Mouse (Mus musculus) left cerebral cortex, adult 18-20 months (tissue): ENCODE measurements around the gene Gsg1l. TPM values are rescaled to one million over a fixed set of nuclear protein-coding genes. Genes with fewer than 3 reads are reported as not detected.

ENCODE experiments used
- DNase-seq, 2 experiments: peaks; one replicate each; pipeline ENCODE4 v3.0.0; 2021 to 2022; ENCODE audit warnings: low spot score in 2 of 2, mixed read lengths in 1 of 2
- total RNA-seq, 2 experiments: library from RNA; stranded (reverse); gene quantifications; 2 replicates each; pipeline ENCODE4 v1.2.3; 2021

Gene Gsg1l
- total RNA-seq, 2 experiments from 2014 or later = 65.7 to 75.3 TPM

DNA sequence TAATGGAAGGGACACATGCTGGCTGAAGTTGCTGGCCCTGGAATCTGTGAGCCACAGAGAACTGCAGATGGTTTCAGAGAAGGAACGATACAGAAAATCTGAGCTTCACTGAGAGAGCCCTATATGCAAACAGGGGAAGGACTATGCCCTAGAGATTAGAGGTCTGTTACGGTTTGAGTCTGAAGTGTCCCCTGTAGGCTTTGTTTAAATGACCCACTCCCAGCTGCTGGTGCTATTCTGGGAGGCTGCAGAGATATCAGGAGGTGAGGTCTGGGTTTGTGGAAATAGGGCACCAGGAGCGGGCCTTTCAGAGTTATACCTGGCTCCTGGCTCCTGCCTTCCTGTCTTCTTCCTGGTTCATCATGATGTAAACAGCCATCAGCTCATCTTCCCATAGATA is 95.1 kb downstream of the Gsg1l start:
- no peak for DNase-seq

- no peak for DNase-seq
These were observed 96.6 kb downstream of the Gsg1l start for GRCm38 (mm10) chr7:125985565-125985964.

DNA sequence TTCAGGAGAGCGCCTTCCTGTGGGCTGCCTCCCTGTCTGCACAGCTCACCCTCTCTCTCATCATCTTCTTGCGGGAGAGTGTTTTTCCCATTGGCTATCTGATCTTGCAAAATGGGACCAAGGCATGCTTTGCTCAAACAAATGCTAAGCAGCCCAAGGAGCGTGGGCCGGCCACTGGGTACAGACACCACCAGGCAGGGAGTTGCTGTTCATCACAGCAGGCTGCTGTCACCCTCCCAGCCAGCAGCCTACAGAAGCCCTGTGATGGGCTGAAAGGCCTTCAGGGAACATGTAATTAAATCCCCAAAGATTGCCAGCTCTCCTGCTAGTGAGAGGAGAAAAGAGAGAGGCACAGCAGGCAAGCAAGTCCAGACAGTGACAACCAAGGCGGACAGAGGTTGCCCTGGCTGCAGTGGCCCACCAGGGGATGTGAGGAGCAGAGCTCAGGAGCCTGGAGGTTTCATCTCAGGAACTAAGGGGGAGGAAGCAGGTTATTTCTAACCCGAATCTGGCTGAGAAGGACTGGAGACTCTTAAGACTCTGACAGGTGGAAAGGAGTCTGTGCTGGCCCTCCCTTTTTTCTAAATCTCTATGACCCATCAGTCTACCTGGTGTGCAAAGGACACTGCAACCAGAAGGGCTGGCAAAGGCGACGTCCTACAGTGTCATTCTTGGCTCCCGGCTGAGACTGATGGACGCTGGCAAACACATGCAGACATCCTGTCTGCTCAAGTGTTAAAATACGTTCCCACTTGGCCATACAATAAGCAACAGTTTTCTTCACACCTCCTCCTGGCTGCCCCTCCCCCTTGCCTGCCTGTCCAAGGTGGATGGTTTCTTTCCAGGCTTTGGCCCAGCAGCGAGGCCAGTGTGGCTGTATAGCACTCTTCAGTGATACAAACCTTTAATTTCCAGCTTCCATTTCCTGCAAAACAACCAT is 98.0 kb downstream of the Gsg1l start:
- peak; percentile 64 to 78 for DNase-seq

DNA sequence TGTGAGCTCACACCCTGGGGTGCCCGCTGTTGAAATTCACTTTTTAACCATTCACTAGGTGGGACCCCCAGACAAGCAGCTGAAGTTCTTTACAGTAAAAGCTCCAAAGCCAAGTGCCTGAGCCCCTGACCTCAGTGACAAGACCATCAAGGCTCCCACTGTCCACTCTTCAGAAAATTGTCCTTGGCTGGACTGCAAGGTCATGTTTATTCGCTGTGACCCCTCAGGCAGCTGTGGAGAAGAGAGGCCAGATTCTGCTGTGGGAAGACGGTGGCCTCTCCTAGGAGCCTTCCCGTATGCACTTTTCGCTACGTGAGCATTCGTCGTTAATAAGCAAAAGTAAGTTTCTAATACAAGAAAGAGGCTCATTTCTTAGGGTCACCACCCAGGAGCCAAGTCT is 102.6 kb downstream of the Gsg1l start:
- DNase-seq = no peak

- DNase-seq = no peak
These were observed 105.5 kb downstream of the Gsg1l start for GRCm38 (mm10) chr7:125976695-125977094.

DNA sequence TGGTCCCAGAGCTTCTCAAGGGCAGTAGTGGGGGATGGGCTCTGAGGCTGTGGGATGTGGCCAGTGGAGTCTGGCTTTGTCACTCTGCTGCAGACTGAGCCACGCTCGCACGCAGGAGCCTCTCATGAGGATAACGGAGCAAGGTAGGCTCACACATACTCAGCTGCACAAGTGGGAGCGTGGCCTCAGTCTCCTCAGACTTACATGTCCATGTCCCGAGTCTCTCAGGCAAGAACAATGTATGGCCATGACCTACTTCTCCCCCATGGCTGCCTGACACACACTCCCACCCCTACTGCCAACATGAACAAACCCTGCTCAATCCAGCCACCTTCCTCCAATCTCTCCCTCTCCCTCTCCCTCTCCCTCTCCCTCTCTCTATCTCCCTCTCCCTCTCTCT is 106.8 kb downstream of the Gsg1l start:
- DNase-seq = no peak

- no peak for DNase-seq
These were observed 108.3 kb downstream of the Gsg1l start for GRCm38 (mm10) chr7:125973874-125974273.

DNA sequence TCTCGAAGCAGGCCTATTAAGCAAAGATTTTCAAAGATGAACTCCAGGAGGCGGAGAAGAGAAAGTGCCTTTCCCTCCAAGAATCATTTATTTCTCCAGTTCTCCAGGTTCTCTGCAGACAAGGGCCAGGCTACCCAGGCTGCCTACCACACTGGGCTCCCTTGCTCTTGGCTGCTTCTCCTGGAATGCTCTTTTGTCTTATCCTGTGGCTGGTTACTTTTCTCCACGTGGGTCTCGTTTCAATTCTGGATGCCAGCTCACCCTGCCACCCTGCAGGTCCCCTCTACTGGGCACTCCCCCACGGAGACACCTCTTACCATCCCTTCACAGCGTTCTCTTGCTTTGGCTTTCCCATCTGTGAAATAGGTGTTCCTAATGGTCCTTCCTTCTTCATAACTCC is 109.4 kb downstream of the Gsg1l start:
- no peak for DNase-seq

DNA sequence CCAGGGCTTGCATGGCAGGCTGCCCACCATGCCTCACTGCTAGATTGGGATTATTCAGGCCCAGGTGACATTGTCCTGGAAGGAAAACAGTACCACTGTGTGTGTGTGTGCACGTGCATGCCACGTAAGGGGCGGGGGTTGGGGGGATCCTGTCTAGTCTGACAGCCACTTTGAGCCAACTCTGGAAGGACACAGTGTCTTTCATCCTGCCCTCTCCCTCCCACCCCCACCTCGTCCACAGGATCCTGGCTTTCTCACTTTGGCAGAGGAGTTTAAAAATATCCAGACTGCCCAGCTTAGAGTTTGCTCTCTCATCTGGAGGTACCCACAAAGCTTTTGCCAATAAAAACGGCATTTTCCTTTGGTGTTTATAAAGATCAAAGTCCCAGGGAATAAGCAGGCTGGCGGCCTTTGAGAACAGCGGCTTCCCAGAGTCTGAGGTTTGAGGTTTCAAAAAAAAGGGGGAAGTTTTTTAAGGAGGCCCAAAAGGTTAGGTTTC is 110.0 kb downstream of the Gsg1l start:
- no peak for DNase-seq

DNA sequence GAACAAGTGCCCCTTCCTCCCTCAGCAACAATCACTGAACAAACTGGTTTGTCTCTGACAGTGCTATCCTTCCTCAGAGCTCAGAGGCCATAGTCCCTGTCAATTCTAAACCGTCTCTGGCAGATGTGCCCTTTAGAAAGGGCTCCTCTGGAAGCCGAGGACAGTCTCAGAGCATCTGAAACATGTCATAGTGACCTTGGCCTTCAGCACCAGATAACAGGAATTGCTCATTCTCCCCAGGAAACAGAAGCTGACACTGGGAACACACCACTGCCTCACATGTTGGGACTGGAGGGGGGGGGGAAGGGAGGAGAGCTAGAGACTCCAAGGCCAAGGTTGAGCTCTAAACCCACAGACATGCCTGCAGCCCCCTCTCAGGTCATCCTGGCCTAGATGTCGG is 113.1 kb downstream of the Gsg1l start:
- no peak for DNase-seq

- peak in 1 of 2 experiments; percentile 21 for DNase-seq
These were observed 115.6 kb downstream of the Gsg1l start for GRCm38 (mm10) chr7:125966402-125967261.

DNA sequence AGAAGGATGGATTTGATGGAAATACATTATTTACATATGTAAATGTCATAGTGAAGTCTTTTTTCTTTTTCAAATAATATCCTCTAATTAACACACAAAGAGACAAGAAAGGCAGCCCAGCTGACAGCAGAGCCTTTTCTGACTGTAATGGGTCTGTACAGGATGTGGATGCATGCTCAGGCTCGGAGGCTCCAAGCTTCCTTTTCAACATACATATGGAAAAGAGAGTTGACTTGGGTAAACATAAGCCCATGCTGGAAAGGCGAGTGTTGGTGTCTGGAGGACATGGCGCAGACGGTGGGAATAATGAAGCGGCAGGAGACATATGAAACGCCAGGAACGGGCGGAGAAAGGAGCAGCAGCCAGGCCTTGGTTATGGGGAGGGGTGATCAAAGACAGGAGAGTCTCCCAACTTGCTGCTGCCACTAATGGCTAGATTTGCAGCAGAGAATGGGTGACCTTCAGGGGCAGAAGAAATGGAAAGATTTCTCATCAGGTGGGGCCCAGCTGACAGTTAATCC is 118.1 kb downstream of the Gsg1l start:
- DNase-seq = no peak

GRCm38 (mm10) chr7:125959294-125960048 is 122.7 kb downstream of the Gsg1l start:
- no peak for DNase-seq

DNA sequence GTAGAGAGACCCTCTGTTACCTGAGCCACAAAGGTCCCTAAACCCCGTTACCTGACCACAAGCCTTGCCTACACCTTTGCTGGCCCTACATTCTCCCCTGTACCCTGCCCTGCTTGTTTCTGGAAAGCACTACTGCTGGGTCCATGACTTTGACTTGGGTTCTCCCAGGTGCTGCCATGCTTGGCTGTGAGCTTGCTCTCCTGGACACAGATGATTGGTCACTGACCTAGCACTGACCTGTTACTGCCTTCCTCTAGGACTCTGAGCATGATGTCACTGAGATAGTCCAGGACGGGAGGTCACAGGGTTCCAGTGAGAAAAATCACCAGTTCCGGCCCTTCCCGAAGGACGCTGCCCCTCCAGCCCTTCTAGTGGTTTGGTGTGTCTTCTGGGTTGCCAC is 123.4 kb downstream of the Gsg1l start:
- no peak for DNase-seq

- no peak for DNase-seq
These were observed 127.2 kb downstream of the Gsg1l start for GRCm38 (mm10) chr7:125954994-125955393.

DNA sequence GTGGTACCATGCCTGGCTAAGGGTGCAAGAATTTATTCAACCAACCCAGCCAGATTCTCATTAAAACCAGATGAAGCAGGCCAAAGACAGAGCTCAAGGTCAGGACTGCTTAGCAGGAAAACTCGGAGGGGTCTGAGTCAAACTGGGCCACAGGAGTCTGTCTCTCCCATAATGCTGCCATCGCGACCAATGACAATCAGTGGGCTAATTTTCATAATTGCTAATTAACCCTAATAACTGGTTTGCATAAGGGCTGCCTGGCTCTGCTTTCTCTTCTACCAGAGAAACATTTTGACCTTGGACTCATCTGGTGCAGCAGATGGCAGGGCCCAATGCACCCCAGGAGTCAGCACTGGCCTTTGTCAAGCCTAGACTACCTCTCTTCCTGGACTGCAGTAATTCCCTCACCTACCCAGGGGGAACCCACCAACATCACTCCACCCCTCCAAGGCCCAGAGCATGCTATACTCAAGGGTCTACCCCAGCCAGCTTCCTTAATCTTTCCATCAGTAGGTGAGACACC is 127.8 kb downstream of the Gsg1l start:
- DNase-seq = no peak

DNA sequence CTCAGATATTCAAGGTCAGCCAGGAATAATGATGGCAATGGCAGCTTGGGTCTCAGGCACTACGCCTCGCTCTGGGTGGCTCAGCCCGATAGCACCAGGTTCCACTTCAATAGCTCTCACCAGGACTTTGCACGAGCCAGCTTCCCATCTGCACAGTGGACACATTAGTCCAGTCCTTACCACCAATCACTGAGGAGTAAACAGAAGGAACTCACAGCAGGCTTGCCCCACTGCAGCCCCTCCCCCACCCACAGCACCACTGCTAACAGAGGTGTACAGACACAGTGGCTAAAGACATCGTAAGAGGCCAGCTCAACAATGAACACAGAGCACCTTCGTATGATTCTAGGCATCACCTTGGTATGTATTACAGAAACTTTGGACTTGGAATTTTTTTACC is 128.4 kb downstream of the Gsg1l start:
- no peak for DNase-seq

GRCm38 (mm10) chr7:125951911-125952310 is 130.3 kb downstream of the Gsg1l start:
- DNase-seq = no peak

DNA sequence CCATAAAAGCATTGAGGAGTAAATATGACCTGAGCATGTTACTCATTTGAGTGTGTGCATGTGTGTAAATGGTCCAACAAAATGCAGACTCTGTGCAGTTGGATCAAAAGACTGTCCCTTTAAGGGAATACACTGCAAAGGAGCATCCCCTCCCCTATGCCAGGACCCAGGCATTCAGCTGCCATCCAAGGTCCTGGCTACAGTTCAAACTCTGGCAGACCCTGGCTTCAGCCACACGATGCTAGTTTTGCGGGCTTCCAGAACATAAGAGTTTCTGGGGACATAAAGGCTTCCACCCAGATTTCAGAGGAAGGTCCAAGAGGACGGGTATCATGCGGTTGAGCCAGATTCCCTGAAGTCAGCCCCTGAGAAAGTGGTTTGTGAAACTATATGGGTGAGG is 133.2 kb downstream of the Gsg1l start:
- DNase-seq = no peak

GRCm38 (mm10) chr7:125945915-125946314 is 136.3 kb downstream of the Gsg1l start:
- no peak for DNase-seq

GRCm38 (mm10) chr7:125944631-125945030 is 137.6 kb downstream of the Gsg1l start:
- DNase-seq = no peak
